Mouse (Mus musculus) limb, embryonic 14.5 days (tissue): ENCODE data around the gene Ffar4. TPM values are rescaled to one million over a fixed set of nuclear protein-coding genes. Genes with fewer than 3 reads are reported as not detected.

Experiments
- ATAC-seq: fragments of 200-750 bp; cut with Nextera tagmentation; 2 replicates; pipeline ENCODE4 v1.8.0; 2017; ENCODE audit warnings: low read depth, moderate number of reproducible peaks, moderate TSS enrichment; ENCODE audit not compliant: low FRiP score
- DNase-seq: peaks from one replicate; pipeline ENCODE4 v3.0.0-alpha.2; 2015; ENCODE audit warnings: low spot score
- H3K27ac ChIP-seq: fragments of 300-500 bp; sonication (generic); replicated peaks from 2 replicates; pipeline ENCODE4 v1.5.1; 2014; ENCODE audit warnings: low read depth, mild to moderate bottlenecking, low read length, moderate library complexity, mixed read lengths
- H3K27me3 ChIP-seq: fragments of 300-500 bp; sonication (generic); 2 replicates; pipeline ENCODE4 v1.6.1; 2014; ENCODE audit warnings: low read length, mixed read lengths; ENCODE audit not compliant: control insufficient read depth, insufficient read depth
- H3K36me3 ChIP-seq: fragments of 300-500 bp; sonication (generic); 2 replicates; pipeline ENCODE4 v1.6.1; 2014; ENCODE audit warnings: mild to moderate bottlenecking, low read length, moderate library complexity, mixed read lengths; ENCODE audit not compliant: control insufficient read depth, insufficient read depth
- H3K4me1 ChIP-seq: fragments of 300-500 bp; sonication (generic); 2 replicates; pipeline ENCODE4 v1.6.1; 2014; ENCODE audit warnings: antibody characterized with exemption, low read length, mixed read lengths; ENCODE audit not compliant: control insufficient read depth, insufficient read depth
- H3K4me2 ChIP-seq: fragments of 300-500 bp; sonication (generic); replicated peaks from 2 replicates; pipeline ENCODE4 v1.6.1; 2014; ENCODE audit warnings: low read depth, mild to moderate bottlenecking, low read length, moderate library complexity; ENCODE audit not compliant: severe bottlenecking
- H3K4me3 ChIP-seq: fragments of 300-500 bp; sonication (generic); replicated peaks from 2 replicates; pipeline ENCODE4 v1.5.1; 2014; ENCODE audit warnings: low read length
- H3K9ac ChIP-seq: fragments of 300-500 bp; sonication (generic); 2 replicates; pipeline ENCODE4 v1.6.1; 2014; ENCODE audit warnings: mild to moderate bottlenecking, low read depth, low read length, moderate library complexity; ENCODE audit not compliant: severe bottlenecking
- H3K9me3 ChIP-seq: fragments of 300-500 bp; sonication (generic); 2 replicates; pipeline ENCODE4 v1.6.1; 2016; ENCODE audit warnings: low read length; ENCODE audit not compliant: control insufficient read depth
- POLR2A ChIP-seq: fragments of 200-500 bp; IDR thresholded peaks from 2 replicates; pipeline ENCODE4 v1.8.0; 2012; ENCODE audit warnings: inconsistent platforms, mild to moderate bottlenecking, moderate library complexity, borderline replicate concordance; ENCODE audit not compliant: insufficient read depth, insufficient read length; ENCODE audit errors: extremely low read depth
- WGBS: fragments of 180-500 bp; shearing (Covaris S2); extraction: QIAGEN DNeasy Blood & Tissue Kit; methylation state at CpG from one replicate; pipeline ENCODE4 v1.1.7; 2014; 5-methylcytosine and 5-hydroxymethylcytosine counted together
- polyA plus RNA-seq, 2 experiments: library from polyadenylated mRNA; depleted of rRNA in 1 of 2; stranded (reverse) in 1 of 2; unstranded in 1 of 2; fragments of >200 nt; fragmentation: Nextera tagmentation in 1 of 2; extraction: Ambion mirVana in 1 of 2; gene quantifications; 2 replicates each; pipeline versions ENCODE4 v1.2.1 to v1.2.3; 2012 to 2014

The Ffar4 gene
- polyA plus RNA-seq (2012; rRNA removed) (0.44 and 0.55 TPM in 2 replicates), polyA plus RNA-seq (2014; fragmentation: Nextera tagmentation; extraction: Ambion mirVana) (0.22 TPM in 1 of 2 replicates, not detected in the other)

- WGBS: 1% methylated on average over 67 of the region's 77 CpGs
- peak within 1 kb of the TSS; percentile 34 for H3K4me3 ChIP-seq
- H3K9me3 ChIP-seq: no peaks in the 10 kb centered on the region
- no peak for TF ChIP-seq POLR2A
- no peak within 1 kb of the TSS for H3K27ac ChIP-seq
- H3K4me1 ChIP-seq: peaks cover 3% of the 10 kb centered on the region; the same call in 1 of the 2 replicates
- H3K27me3 ChIP-seq: peaks cover 34% of the 10 kb centered on the region
- peak within 1 kb of the TSS; percentile 49 for H3K4me2 ChIP-seq
- ATAC-seq: no peak
- H3K9ac ChIP-seq: no peak within 1 kb of the TSS
- no peak for DNase-seq
- H3K36me3 ChIP-seq: no peaks in the 10 kb centered on the region
These were observed at the start of gene Ffar4 for GRCm38 (mm10) chr19:38096858-38097758. Gene Ffar4, plus strand, starts transcription at chr19:38097071.

GRCm38 (mm10) chr19:38049686-38050085 lies 47.2 kb upstream of the Ffar4 start:
- TF ChIP-seq POLR2A: no peak
- DNase-seq: no peak
- Histone ChIP-seq H3K27ac (no peak overlapping the region), H3K4me1 (peaks cover 4% of the 10 kb centered on the region; the same call in 1 of the 2 replicates), H3K9ac (no peak overlapping the region), H3K36me3 (no peaks in the 10 kb centered on the region), H3K27me3 (no peaks in the 10 kb centered on the region), H3K4me2 (no peak overlapping the region), H3K4me3 (no peak overlapping the region), H3K9me3 (no peaks in the 10 kb centered on the region)
- 92% methylated on average over 1 of the region's 1 CpGs for WGBS
- ATAC-seq: no peak

GRCm38 (mm10) chr19:38053227-38054041 lies 43.4 kb upstream of the Ffar4 start:
- Histone ChIP-seq H3K9me3 (no peaks in the 10 kb centered on the region), H3K4me1 (peaks cover 11% of the 10 kb centered on the region; the same call in 1 of the 2 replicates), H3K27me3 (no peaks in the 10 kb centered on the region), H3K9ac (peak overlapping the region; percentile 35; the same call in 1 of the 2 replicates), H3K4me3 (peak overlapping the region; percentile 74), H3K4me2 (peak overlapping the region; percentile 74), H3K27ac (no peak overlapping the region), H3K36me3 (0 out of 2 replicates have a peak, but pooled peaks cover 3% of the 10 kb centered on the region)
- 28% methylated on average over 8 of the region's 8 CpGs for WGBS
- DNase-seq (peak; percentile 51), ATAC-seq (no peak)
- TF ChIP-seq POLR2A: no peak

GRCm38 (mm10) chr19:38054149-38054719 lies 42.6 kb upstream of the Ffar4 start:
- 0% methylated on average over 23 of the region's 23 CpGs for WGBS
- Histone ChIP-seq H3K9ac (peak overlapping the region; percentile 35), H3K4me1 (peaks cover 11% of the 10 kb centered on the region; the same call in 1 of the 2 replicates), H3K4me2 (peak overlapping the region; percentile 74), H3K36me3 (peaks cover 10% of the 10 kb centered on the region; the same call in 1 of the 2 replicates), H3K27me3 (no peaks in the 10 kb centered on the region), H3K27ac (0 out of 2 replicates have a peak overlapping the region, but pooled peaks have one; percentile 9), H3K4me3 (peak overlapping the region; percentile 74), H3K9me3 (no peaks in the 10 kb centered on the region)
- no peak for TF ChIP-seq POLR2A
- peak; percentile 65 for DNase-seq
- peak; percentile 91 for ATAC-seq
